Mouse (Mus musculus): ENCODE results near the gene Pcdh15. TPM values are rescaled to one million over a fixed set of nuclear protein-coding genes. Genes with fewer than 3 reads are reported as not detected.

Pcdh15 gene
- 5.4 and 6.0 TPM in 2 replicates for polyA plus RNA-seq (2012; rRNA removed)

GRCm38 (mm10) chr10:73098966-73099845 lies at the start of gene Pcdh15:
TSS of gene Pcdh15 (plus strand) at chr10:73099342.
- no peak within 1 kb of the TSS for H3K27ac ChIP-seq (ENCODE audit: insufficient read depth, low read length)
- H3K27me3 ChIP-seq (ENCODE audit: control insufficient read depth, insufficient read depth, low read length), result no peaks in the 10 kb centered on the region; the same call in 1 of the 2 replicates
- TF ChIP-seq CTCF (IDR thresholded peaks at IDR 0.05; ENCODE audit: borderline replicate concordance, insufficient read depth, low read depth, low read length) (no peak), POLR2A (IDR thresholded peaks at IDR 0.05; ENCODE audit: borderline replicate concordance, insufficient read depth, low read length) (no peak)
- peak within 1 kb of the TSS; percentile 11 for H3K4me3 ChIP-seq (replicated peaks; ENCODE audit: insufficient read depth, low read depth, low read length)
- no peaks in the 10 kb centered on the region for H3K4me1 ChIP-seq (ENCODE audit: control insufficient read depth, insufficient read depth, low read length)
- DNase-seq, result peak in 1 of 2 experiments; percentile 11
- under 1% methylated on average over 79 of the region's 79 CpGs for WGBS

GRCm38 (mm10) chr10:73052074-73052473 lies 47.1 kb upstream of the Pcdh15 start:
- no peak for TF ChIP-seq POLR2A (IDR thresholded peaks at IDR 0.05; ENCODE audit: borderline replicate concordance, insufficient read depth, low read length)
- TF ChIP-seq CTCF (IDR thresholded peaks at IDR 0.05; ENCODE audit: borderline replicate concordance, insufficient read depth, low read depth, low read length), result no peak
- WGBS, result 83% methylated on average over 6 of the region's 6 CpGs
- no peak overlapping the region for H3K27ac ChIP-seq (ENCODE audit: insufficient read depth, low read length)
- no peaks in the 10 kb centered on the region for H3K4me1 ChIP-seq (ENCODE audit: control insufficient read depth, insufficient read depth, low read length)
- no peak for DNase-seq
- no peak overlapping the region for H3K4me3 ChIP-seq (replicated peaks; ENCODE audit: insufficient read depth, low read depth, low read length)
- no peaks in the 10 kb centered on the region for H3K27me3 ChIP-seq (ENCODE audit: control insufficient read depth, insufficient read depth, low read length)

GRCm38 (mm10) chr10:73059726-73060230 lies 39.4 kb upstream of the Pcdh15 start:
- no peak for DNase-seq
- TF ChIP-seq POLR2A (IDR thresholded peaks at IDR 0.05; ENCODE audit: borderline replicate concordance, insufficient read depth, low read length) (no peak), CTCF (IDR thresholded peaks at IDR 0.05; ENCODE audit: borderline replicate concordance, insufficient read depth, low read depth, low read length) (no peak)
- 50% methylated on average over 2 of the region's 2 CpGs for WGBS
- H3K27ac ChIP-seq (ENCODE audit: insufficient read depth, low read length), result no peak overlapping the region
- no peaks in the 10 kb centered on the region for H3K27me3 ChIP-seq (ENCODE audit: control insufficient read depth, insufficient read depth, low read length)
- H3K4me1 ChIP-seq (ENCODE audit: control insufficient read depth, insufficient read depth, low read length), result no peaks in the 10 kb centered on the region
- no peak overlapping the region for H3K4me3 ChIP-seq (replicated peaks; ENCODE audit: insufficient read depth, low read depth, low read length)

- WGBS, result 65% methylated on average over 5 of the region's 5 CpGs
- no peak for TF ChIP-seq POLR2A (IDR thresholded peaks at IDR 0.05; ENCODE audit: borderline replicate concordance, insufficient read depth, low read length)
- H3K4me1 ChIP-seq (ENCODE audit: control insufficient read depth, insufficient read depth, low read length), result no peaks in the 10 kb centered on the region
- H3K27me3 ChIP-seq (ENCODE audit: control insufficient read depth, insufficient read depth, low read length), result no peaks in the 10 kb centered on the region
- H3K4me3 ChIP-seq (replicated peaks; ENCODE audit: insufficient read depth, low read depth, low read length), result no peak overlapping the region
- H3K27ac ChIP-seq (ENCODE audit: insufficient read depth, low read length), result no peak overlapping the region
- DNase-seq, result no peak
Observed at GRCm38 (mm10) chr10:73086703-73087102, 12.4 kb upstream of the Pcdh15 start.

- WGBS, result under 1% methylated on average over 17 of the region's 17 CpGs
- Histone ChIP-seq H3K27me3 (ENCODE audit: control insufficient read depth, insufficient read depth, low read length) (no peaks in the 10 kb centered on the region; the same call in 1 of the 2 replicates), H3K27ac (ENCODE audit: insufficient read depth, low read length) (no peak overlapping the region), H3K4me1 (ENCODE audit: control insufficient read depth, insufficient read depth, low read length) (no peaks in the 10 kb centered on the region), H3K4me3 (replicated peaks; ENCODE audit: insufficient read depth, low read depth, low read length) (peak overlapping the region; percentile 54)
- DNase-seq, result peak; percentile 53 to 70
- TF ChIP-seq POLR2A (IDR thresholded peaks at IDR 0.05; ENCODE audit: borderline replicate concordance, insufficient read depth, low read length) (no peak), CTCF (IDR thresholded peaks at IDR 0.05; ENCODE audit: borderline replicate concordance, insufficient read depth, low read depth, low read length) (no peak)
Observed at GRCm38 (mm10) chr10:73096531-73097135, 2.5 kb upstream of the Pcdh15 start.

GRCm38 (mm10) chr10:73097176-73097575 lies 2.0 kb upstream of the Pcdh15 start:
- Histone ChIP-seq H3K4me1 (ENCODE audit: control insufficient read depth, insufficient read depth, low read length) (no peaks in the 10 kb centered on the region), H3K27me3 (ENCODE audit: control insufficient read depth, insufficient read depth, low read length) (no peaks in the 10 kb centered on the region; the same call in 1 of the 2 replicates), H3K4me3 (replicated peaks; ENCODE audit: insufficient read depth, low read depth, low read length) (peak overlapping the region; percentile 54), H3K27ac (ENCODE audit: insufficient read depth, low read length) (no peak overlapping the region)
- DNase-seq, result peak; percentile 30 to 34
- TF ChIP-seq POLR2A (IDR thresholded peaks at IDR 0.05; ENCODE audit: borderline replicate concordance, insufficient read depth, low read length) (no peak), CTCF (IDR thresholded peaks at IDR 0.05; ENCODE audit: borderline replicate concordance, insufficient read depth, low read depth, low read length) (no peak)
- 4% methylated on average over 7 of the region's 7 CpGs for WGBS

- H3K4me3 ChIP-seq (replicated peaks; ENCODE audit: insufficient read depth, low read depth, low read length), result no peak overlapping the region
Observed at GRCm38 (mm10) chr10:73097979-73098378, 1.2 kb upstream of the Pcdh15 start.

More at GRCm38 (mm10) chr10:73097979-73098378, 1.2 kb upstream of the Pcdh15 start:
- TF ChIP-seq CTCF (IDR thresholded peaks at IDR 0.05; ENCODE audit: borderline replicate concordance, insufficient read depth, low read depth, low read length), result peak; percentile 60; the same call in 1 of the 2 replicates
- TF ChIP-seq POLR2A (IDR thresholded peaks at IDR 0.05; ENCODE audit: borderline replicate concordance, insufficient read depth, low read length), result no peak
- Histone ChIP-seq H3K27ac (ENCODE audit: insufficient read depth, low read length) (no peak overlapping the region), H3K4me1 (ENCODE audit: control insufficient read depth, insufficient read depth, low read length) (no peaks in the 10 kb centered on the region), H3K27me3 (ENCODE audit: control insufficient read depth, insufficient read depth, low read length) (no peaks in the 10 kb centered on the region; the same call in 1 of the 2 replicates)
- peak; percentile 39 to 59 for DNase-seq
- WGBS, result under 1% methylated on average over 17 of the region's 17 CpGs

All from cerebellum, adult 2 months (tissue).